Mouse (Mus musculus): ENCODE results near the gene Tmem238l. TPM values are rescaled to one million over a fixed set of nuclear protein-coding genes. Genes with fewer than 3 reads are reported as not detected.
A peak's percentile ranks its signal among the peaks of the same experiment; 100 is the strongest.

The Tmem238l gene
- polyA plus RNA-seq, 1 experiment, result not detected

GRCm38 (mm10) chr11:66966500-66967116, 10.2 kb downstream of the Tmem238l start:
- no peaks in the 10 kb centered on the region for H3K27me3 ChIP-seq (ENCODE audit: control insufficient read depth, insufficient read depth, low read length, poor library complexity, severe bottlenecking)
- no peaks in the 10 kb centered on the region for H3K4me1 ChIP-seq (ENCODE audit: control insufficient read depth, insufficient read depth, low read length)
- no peak overlapping the region for H3K9ac ChIP-seq (ENCODE audit: low read depth, poor library complexity, severe bottlenecking)
- no peaks in the 10 kb centered on the region for H3K36me3 ChIP-seq (ENCODE audit: control insufficient read depth, insufficient read depth, low read length, poor library complexity, severe bottlenecking)
- H3K9me3 ChIP-seq (replicated peaks; ENCODE audit: control insufficient read depth, insufficient read depth, low read length, poor library complexity, severe bottlenecking), result no peaks in the 10 kb centered on the region
- TF ChIP-seq EP300 (IDR thresholded peaks at IDR 0.05; ENCODE audit: insufficient read depth, low read depth, low read length) (peak; percentile 89), POLR2A (IDR thresholded peaks at IDR 0.05; ENCODE audit: insufficient read depth, low read length) (no peak), CTCF (IDR thresholded peaks at IDR 0.05; ENCODE audit: low read depth, low read length) (no peak)
- H3K27ac ChIP-seq (ENCODE audit: insufficient read depth, low read length), result peak overlapping the region; percentile 7
- H3K4me3 ChIP-seq (ENCODE audit: low read depth, low read length), result no peak overlapping the region

DNA sequence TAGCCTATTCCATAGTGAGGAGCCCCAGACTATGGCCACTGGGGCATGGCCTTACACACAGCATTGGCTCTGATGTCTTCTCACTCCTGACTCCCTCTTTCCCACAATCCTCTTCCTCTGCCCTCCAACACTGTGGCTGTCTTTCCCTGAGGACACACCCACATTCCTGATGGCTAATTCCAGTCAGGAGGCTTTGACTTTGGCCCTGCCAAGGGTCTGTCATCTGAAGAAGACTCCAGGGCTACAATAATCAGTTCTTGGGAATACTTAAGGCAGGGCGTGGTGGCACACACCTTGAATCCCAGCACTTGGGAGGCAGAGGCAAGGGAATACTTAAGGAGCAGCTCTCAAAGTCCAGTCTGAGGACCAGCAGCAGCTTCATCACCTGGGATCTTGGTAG, 12.1 kb downstream of the Tmem238l start:
- Histone ChIP-seq H3K27ac (ENCODE audit: insufficient read depth, low read length) (no peak overlapping the region), H3K4me3 (ENCODE audit: low read depth, low read length) (no peak overlapping the region), H3K36me3 (ENCODE audit: control insufficient read depth, insufficient read depth, low read length, poor library complexity, severe bottlenecking) (no peaks in the 10 kb centered on the region), H3K4me1 (ENCODE audit: control insufficient read depth, insufficient read depth, low read length) (no peaks in the 10 kb centered on the region), H3K27me3 (ENCODE audit: control insufficient read depth, insufficient read depth, low read length, poor library complexity, severe bottlenecking) (no peaks in the 10 kb centered on the region), H3K9me3 (replicated peaks; ENCODE audit: control insufficient read depth, insufficient read depth, low read length, poor library complexity, severe bottlenecking) (no peaks in the 10 kb centered on the region), H3K9ac (ENCODE audit: low read depth, poor library complexity, severe bottlenecking) (no peak overlapping the region)
- TF ChIP-seq POLR2A (IDR thresholded peaks at IDR 0.05; ENCODE audit: insufficient read depth, low read length) (no peak), CTCF (IDR thresholded peaks at IDR 0.05; ENCODE audit: low read depth, low read length) (no peak), EP300 (IDR thresholded peaks at IDR 0.05; ENCODE audit: insufficient read depth, low read depth, low read length) (no peak)

GRCm38 (mm10) chr11:66973507-66973906, 17.1 kb downstream of the Tmem238l start:
- H3K36me3 ChIP-seq (ENCODE audit: control insufficient read depth, insufficient read depth, low read length, poor library complexity, severe bottlenecking), result no peaks in the 10 kb centered on the region
- H3K27ac ChIP-seq (ENCODE audit: insufficient read depth, low read length), result no peak overlapping the region
- no peaks in the 10 kb centered on the region for H3K9me3 ChIP-seq (replicated peaks; ENCODE audit: control insufficient read depth, insufficient read depth, low read length, poor library complexity, severe bottlenecking)
- H3K4me1 ChIP-seq (ENCODE audit: control insufficient read depth, insufficient read depth, low read length), result no peaks in the 10 kb centered on the region
- H3K27me3 ChIP-seq (ENCODE audit: control insufficient read depth, insufficient read depth, low read length, poor library complexity, severe bottlenecking), result no peaks in the 10 kb centered on the region
- no peak for TF ChIP-seq EP300 (IDR thresholded peaks at IDR 0.05; ENCODE audit: insufficient read depth, low read depth, low read length)
- TF ChIP-seq CTCF (IDR thresholded peaks at IDR 0.05; ENCODE audit: low read depth, low read length), result no peak
- no peak for TF ChIP-seq POLR2A (IDR thresholded peaks at IDR 0.05; ENCODE audit: insufficient read depth, low read length)
- no peak overlapping the region for H3K9ac ChIP-seq (ENCODE audit: low read depth, poor library complexity, severe bottlenecking)
- H3K4me3 ChIP-seq (ENCODE audit: low read depth, low read length), result no peak overlapping the region

DNA sequence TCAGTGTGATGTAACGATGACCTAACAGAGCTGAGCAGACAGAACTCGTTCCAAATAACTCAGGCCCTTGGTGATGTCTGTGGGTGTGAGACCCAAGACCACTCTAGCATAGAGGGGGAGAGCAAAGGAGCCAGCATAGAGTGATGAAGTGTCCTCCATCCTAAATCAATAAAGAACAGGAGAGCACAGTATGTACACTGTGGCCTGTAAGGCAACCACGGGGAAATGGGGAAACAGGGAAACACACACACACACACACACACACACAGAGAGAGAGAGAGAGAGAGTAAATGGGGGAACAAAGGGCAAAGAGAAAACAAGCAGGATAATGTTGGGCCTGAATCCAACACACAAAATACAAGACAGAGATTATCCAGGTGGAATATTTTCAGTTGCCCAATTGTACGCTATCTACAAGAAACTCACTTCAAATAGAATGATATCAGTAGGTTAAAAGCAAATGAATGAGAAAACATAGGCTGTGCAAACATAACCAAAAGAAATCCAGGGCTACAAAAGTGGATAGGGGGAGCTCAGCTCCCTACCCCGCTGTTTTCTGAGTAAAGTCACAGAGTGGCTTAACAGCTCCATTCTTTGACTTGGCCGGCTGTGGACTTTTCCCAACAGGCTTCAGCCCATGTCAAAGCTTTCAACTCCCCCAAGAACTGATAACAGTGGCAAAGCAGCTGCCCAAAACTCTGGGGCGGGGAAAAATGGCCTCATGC, 19.3 kb downstream of the Tmem238l start:
- TF ChIP-seq EP300 (IDR thresholded peaks at IDR 0.05; ENCODE audit: insufficient read depth, low read depth, low read length), result no peak
- no peak for TF ChIP-seq CTCF (IDR thresholded peaks at IDR 0.05; ENCODE audit: low read depth, low read length)
- TF ChIP-seq POLR2A (IDR thresholded peaks at IDR 0.05; ENCODE audit: insufficient read depth, low read length), result no peak
- H3K27me3 ChIP-seq (ENCODE audit: control insufficient read depth, insufficient read depth, low read length, poor library complexity, severe bottlenecking), result no peaks in the 10 kb centered on the region
- H3K9me3 ChIP-seq (replicated peaks; ENCODE audit: control insufficient read depth, insufficient read depth, low read length, poor library complexity, severe bottlenecking), result no peaks in the 10 kb centered on the region
- H3K4me1 ChIP-seq (ENCODE audit: control insufficient read depth, insufficient read depth, low read length), result no peaks in the 10 kb centered on the region
- no peak overlapping the region for H3K4me3 ChIP-seq (ENCODE audit: low read depth, low read length)
- no peak overlapping the region for H3K9ac ChIP-seq (ENCODE audit: low read depth, poor library complexity, severe bottlenecking)
- no peak overlapping the region for H3K27ac ChIP-seq (ENCODE audit: insufficient read depth, low read length)
- H3K36me3 ChIP-seq (ENCODE audit: control insufficient read depth, insufficient read depth, low read length, poor library complexity, severe bottlenecking), result no peaks in the 10 kb centered on the region

DNA sequence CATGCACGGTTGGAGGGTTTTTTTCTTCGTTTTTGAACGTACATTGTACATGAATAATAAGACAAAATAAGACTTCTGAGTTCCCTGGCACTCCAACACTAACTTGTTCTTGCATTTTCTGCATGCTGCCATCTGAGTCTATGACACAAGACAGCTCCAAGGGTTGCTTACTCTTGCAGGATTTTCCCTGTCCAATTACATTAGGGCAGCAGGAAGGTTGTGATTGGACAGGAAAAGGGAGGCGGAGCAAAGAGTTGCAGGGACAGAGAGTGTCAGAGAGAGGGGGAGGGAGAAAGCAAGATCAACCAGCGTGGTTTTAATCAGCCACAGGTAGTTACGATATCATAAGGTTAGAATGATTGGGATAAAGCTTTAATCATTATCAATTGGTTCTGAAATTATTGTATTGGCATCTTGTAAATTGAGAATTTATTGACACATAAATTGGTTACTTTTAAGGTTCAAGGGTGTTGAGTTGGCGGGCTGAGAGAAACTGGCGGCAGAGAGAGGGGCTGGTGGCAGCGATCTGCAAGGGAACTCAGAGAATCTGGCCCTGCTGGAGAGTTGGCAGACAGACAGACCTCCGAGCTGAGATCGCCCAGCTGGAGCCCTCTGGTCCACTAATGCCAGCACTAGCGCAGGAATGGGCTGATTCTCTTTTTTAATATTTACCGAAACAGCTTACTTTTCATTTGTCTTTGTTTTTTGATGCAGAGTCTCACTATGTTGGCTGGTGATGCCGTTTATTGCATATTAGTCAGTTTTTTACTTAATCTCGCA, 25.1 kb downstream of the Tmem238l start:
- Histone ChIP-seq H3K9ac (ENCODE audit: low read depth, poor library complexity, severe bottlenecking) (0 out of 2 replicates have a peak overlapping the region, but pooled peaks have one; percentile 22), H3K27me3 (ENCODE audit: control insufficient read depth, insufficient read depth, low read length, poor library complexity, severe bottlenecking) (no peaks in the 10 kb centered on the region), H3K4me1 (ENCODE audit: control insufficient read depth, insufficient read depth, low read length) (no peaks in the 10 kb centered on the region), H3K4me3 (ENCODE audit: low read depth, low read length) (peak overlapping the region; percentile 38), H3K36me3 (ENCODE audit: control insufficient read depth, insufficient read depth, low read length, poor library complexity, severe bottlenecking) (no peaks in the 10 kb centered on the region), H3K27ac (ENCODE audit: insufficient read depth, low read length) (no peak overlapping the region), H3K9me3 (replicated peaks; ENCODE audit: control insufficient read depth, insufficient read depth, low read length, poor library complexity, severe bottlenecking) (no peaks in the 10 kb centered on the region)
- TF ChIP-seq POLR2A (IDR thresholded peaks at IDR 0.05; ENCODE audit: insufficient read depth, low read length) (no peak), EP300 (IDR thresholded peaks at IDR 0.05; ENCODE audit: insufficient read depth, low read depth, low read length) (no peak)

Measured in ES-Bruce4 (cell line).